Mouse (Mus musculus): Measurements from ENCODE around the gene Tmem63a. TPM values are rescaled to one million over a fixed set of nuclear protein-coding genes. Genes with fewer than 3 reads are reported as not detected.
"Not testable (repeated sequence)": the region's sequence is repeated elsewhere in the genome, so short reads cannot be mapped to it uniquely, and the experiment has no call there.

Gene Tmem63a
- polyA plus RNA-seq, 1 experiment from 2014 or later, result 5.2 TPM

DNA sequence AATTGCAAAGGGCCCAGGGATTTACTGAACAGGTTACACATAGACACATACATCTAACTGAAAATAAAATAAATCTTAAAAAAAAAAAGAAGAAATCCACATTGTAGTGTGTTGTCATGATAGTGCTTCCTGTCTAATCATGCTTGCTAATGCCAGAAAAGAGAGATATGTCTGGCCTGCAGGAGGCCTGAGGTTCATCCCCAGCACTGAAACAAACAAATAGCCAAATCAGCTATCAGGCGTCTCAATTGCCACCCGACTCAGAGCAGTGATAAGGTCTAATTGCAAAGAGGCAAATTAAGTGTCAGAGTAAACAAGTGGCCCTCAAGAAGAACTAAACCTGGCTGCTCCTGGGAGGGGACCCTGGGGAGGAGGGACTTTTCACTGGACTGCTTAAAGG, 12.5 kb upstream of the Tmem63a start:
- no peaks in the 10 kb centered on the region for H3K9me3 ChIP-seq (replicated peaks)
- no peak for ATAC-seq (ENCODE audit: low read depth)
- WGBS (ENCODE audit: insufficient replicate concordance), result 21% methylated on average over 2 of the region's 2 CpGs
- H3K4me3 ChIP-seq (replicated peaks), result no peak overlapping the region
- H3K9ac ChIP-seq, result no peak overlapping the region
- no peaks in the 10 kb centered on the region for H3K36me3 ChIP-seq
- peaks cover 21% of the 10 kb centered on the region for H3K27me3 ChIP-seq
- H3K4me2 ChIP-seq, result no peak overlapping the region
- no peak overlapping the region for H3K27ac ChIP-seq
- H3K4me1 ChIP-seq (replicated peaks), result peaks cover 16% of the 10 kb centered on the region
- DNase-seq, result no peak

GRCm38 (mm10) chr1:180931106-180931505, 11.0 kb upstream of the Tmem63a start:
- ATAC-seq (ENCODE audit: low read depth), result no peak
- Histone ChIP-seq H3K4me1 (replicated peaks) (peaks cover 31% of the 10 kb centered on the region), H3K27ac (no peak overlapping the region), H3K9ac (no peak overlapping the region), H3K9me3 (replicated peaks) (no peaks in the 10 kb centered on the region), H3K36me3 (no peaks in the 10 kb centered on the region), H3K27me3 (peaks cover 33% of the 10 kb centered on the region), H3K4me2 (no peak overlapping the region), H3K4me3 (replicated peaks) (no peak overlapping the region)
- no peak for DNase-seq
- 77% methylated on average over 3 of the region's 3 CpGs for WGBS (ENCODE audit: insufficient replicate concordance)

DNA sequence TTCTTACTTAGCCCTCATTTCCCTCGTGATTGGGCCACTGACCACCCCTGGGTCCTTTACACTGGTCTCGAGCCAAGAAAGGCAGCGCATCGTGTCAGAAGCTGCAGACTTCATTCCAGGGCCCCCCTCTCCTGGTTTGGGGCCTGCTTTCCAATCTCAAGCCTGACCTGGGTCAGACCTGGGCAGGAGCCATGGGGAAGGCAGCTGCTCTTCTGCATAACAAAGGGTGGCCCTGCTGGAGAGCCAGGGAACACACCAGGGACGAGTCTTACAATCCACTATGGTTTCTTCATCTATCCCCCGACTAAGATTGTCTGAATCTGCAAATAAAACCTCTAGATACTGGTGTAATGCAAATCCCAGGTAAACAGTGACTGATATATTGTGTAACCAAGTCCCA, 8.5 kb upstream of the Tmem63a start:
- H3K36me3 ChIP-seq, result no peaks in the 10 kb centered on the region
- no peaks in the 10 kb centered on the region for H3K9me3 ChIP-seq (replicated peaks)
- H3K4me2 ChIP-seq, result no peak overlapping the region
- 43% methylated on average over 6 of the region's 6 CpGs for WGBS (ENCODE audit: insufficient replicate concordance)
- H3K9ac ChIP-seq, result no peak overlapping the region
- peaks cover 33% of the 10 kb centered on the region for H3K27me3 ChIP-seq
- ATAC-seq (ENCODE audit: low read depth), result no peak
- DNase-seq, result no peak
- H3K27ac ChIP-seq, result no peak overlapping the region
- H3K4me1 ChIP-seq (replicated peaks), result peaks cover 52% of the 10 kb centered on the region
- H3K4me3 ChIP-seq (replicated peaks), result no peak overlapping the region

DNA sequence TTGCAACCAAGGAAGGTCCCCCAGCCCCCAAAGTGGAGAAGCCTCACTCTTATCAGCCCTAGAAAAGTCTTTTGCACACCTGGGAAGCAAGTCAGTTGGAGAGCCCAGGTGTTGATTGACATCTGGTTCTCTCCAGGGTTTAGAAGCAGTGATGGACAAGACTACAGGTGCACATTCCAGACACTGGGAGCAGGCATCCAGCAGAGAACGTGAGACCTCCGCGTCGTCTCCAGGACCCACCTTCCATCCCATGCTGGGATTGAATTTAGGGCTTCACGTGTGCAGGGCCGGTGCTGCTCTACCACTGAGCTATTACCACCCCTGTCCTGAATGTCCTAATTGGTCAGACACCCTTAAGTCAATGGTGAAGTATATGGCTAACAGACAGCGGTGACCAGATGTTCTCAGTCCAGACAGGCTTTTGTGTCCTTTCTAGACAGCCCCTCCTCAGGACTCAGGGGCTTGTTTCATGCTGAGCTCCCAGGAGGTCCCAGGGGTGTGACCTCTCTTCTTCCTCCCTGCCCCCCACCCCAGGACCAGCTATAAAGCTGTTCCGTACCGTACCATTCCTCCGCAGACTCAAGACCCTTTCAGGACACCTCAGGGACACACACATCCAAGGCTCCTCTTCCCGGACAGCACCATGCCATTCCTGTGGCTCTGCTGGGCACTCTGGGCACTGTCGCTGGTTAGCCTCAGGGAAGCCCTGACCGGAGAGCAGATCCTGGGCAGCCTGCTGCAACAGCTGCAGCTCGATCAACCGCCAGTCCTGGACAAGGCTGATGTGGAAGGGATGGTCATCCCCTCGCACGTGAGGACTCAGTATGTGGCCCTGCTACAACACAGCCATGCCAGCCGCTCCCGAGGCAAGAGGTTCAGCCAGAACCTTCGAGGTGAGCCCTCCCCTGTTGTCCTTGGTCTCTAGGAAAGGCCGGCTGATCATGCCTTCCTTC, 7.4 kb upstream of the Tmem63a start, which contains the start of gene Lefty1:
Lefty1 (plus strand) TSS at position 556 of the 953 bp plus-strand sequence.
- H3K36me3 ChIP-seq, result no peaks in the 10 kb centered on the region
- H3K4me2 ChIP-seq, result peak within 1 kb of the TSS; percentile 78
- H3K4me1 ChIP-seq (replicated peaks), result peaks cover 50% of the 10 kb centered on the region
- no peak for ATAC-seq (ENCODE audit: low read depth)
- DNase-seq, result no peak
- peak within 1 kb of the TSS; percentile 71; the same call in 1 of the 2 replicates for H3K9ac ChIP-seq
- WGBS (ENCODE audit: insufficient replicate concordance), result 40% methylated on average over 21 of the region's 21 CpGs
- peaks cover 33% of the 10 kb centered on the region for H3K27me3 ChIP-seq
- H3K9me3 ChIP-seq (replicated peaks), result no peaks in the 10 kb centered on the region
- peak within 1 kb of the TSS; percentile 59 for H3K4me3 ChIP-seq (replicated peaks)
- H3K27ac ChIP-seq, result no peak within 1 kb of the TSS

DNA sequence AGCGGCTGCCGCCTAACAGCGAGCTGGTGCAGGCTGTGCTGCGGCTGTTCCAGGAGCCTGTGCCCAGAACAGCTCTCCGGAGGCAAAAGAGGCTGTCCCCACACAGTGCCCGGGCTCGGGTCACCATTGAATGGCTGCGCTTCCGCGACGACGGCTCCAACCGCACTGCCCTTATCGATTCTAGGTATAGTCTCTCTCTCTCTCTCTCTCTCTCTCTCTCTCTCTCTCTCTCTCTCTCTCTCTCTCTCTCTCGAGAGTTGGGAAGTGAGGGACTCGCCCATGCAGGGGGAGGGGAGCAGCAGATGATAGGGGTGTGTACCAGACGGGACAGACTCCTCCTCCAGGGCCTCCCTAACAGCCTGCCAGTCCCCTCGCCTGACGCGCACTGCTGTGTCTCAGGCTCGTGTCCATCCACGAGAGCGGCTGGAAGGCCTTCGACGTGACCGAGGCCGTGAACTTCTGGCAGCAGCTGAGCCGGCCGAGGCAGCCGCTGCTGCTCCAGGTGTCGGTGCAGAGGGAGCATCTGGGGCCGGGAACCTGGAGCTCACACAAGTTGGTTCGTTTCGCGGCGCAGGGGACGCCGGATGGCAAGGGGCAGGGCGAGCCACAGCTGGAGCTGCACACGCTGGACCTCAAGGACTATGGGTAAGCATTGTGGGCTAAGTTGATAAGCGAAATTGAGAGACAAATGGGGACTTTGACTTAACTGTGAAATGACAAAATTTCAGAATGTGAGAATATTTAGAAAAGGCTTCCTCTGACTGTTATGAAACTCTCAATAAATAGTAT, 5.3 kb upstream of the Tmem63a start:
- peak; percentile 81 for DNase-seq
- H3K27ac ChIP-seq, result peak overlapping the region; percentile 51; the same call in 1 of the 2 replicates
- WGBS (ENCODE audit: insufficient replicate concordance), result 2% methylated on average over 40 of the region's 41 CpGs

GRCm38 (mm10) chr1:180937631-180938030, 4.5 kb upstream of the Tmem63a start:
- H3K9me3 ChIP-seq (replicated peaks); DNase-seq; ATAC-seq (ENCODE audit: low read depth); H3K36me3 ChIP-seq: not testable (repeated sequence)
- peaks cover 33% of the 10 kb centered on the region for H3K27me3 ChIP-seq
- peak overlapping the region; percentile 59 for H3K4me3 ChIP-seq (replicated peaks)
- 64% methylated on average over 13 of the region's 13 CpGs for WGBS (ENCODE audit: insufficient replicate concordance)
- peak overlapping the region; percentile 71 for H3K9ac ChIP-seq
- H3K4me1 ChIP-seq (replicated peaks), result peaks cover 65% of the 10 kb centered on the region
- peak overlapping the region; percentile 59 for H3K27ac ChIP-seq
- peak overlapping the region; percentile 78 for H3K4me2 ChIP-seq

More for the DNA sequence above, 5.3 kb upstream of the Tmem63a start:
- Histone ChIP-seq H3K9ac (peak overlapping the region; percentile 71), H3K4me2 (peak overlapping the region; percentile 78), H3K27me3 (peaks cover 33% of the 10 kb centered on the region), H3K4me3 (replicated peaks) (peak overlapping the region; percentile 59), H3K4me1 (replicated peaks) (peaks cover 62% of the 10 kb centered on the region)
- peak; percentile 98 for ATAC-seq (ENCODE audit: low read depth)
- H3K36me3 ChIP-seq; H3K9me3 ChIP-seq (replicated peaks): not testable (repeated sequence)

DNA sequence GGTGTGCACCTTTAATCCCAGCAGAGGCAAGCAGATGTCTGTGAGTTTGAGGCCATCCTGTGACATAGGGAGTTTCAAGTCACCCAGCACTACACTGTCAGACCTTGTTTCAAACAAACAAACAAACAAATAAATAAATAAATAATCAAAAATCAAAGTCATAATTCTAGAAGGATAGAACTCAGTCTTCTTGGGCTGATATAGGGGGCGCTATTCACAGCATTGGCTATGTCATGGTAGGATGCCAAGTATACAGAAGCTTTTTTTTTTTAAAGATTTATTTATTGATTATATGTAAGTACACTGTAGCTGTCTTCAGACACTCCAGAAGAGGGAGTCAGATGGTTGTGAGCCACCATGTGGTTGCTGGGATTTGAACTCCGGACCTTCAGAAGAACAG, 3.4 kb upstream of the Tmem63a start:
- H3K4me1 ChIP-seq (replicated peaks), result peaks cover 73% of the 10 kb centered on the region
- not testable (repeated sequence) for DNase-seq; H3K36me3 ChIP-seq; ATAC-seq (ENCODE audit: low read depth); H3K4me3 ChIP-seq (replicated peaks); H3K9ac ChIP-seq; H3K9me3 ChIP-seq (replicated peaks); H3K4me2 ChIP-seq; H3K27ac ChIP-seq
- 75% methylated on average over 2 of the region's 2 CpGs for WGBS (ENCODE audit: insufficient replicate concordance)
- peaks cover 24% of the 10 kb centered on the region for H3K27me3 ChIP-seq

DNA sequence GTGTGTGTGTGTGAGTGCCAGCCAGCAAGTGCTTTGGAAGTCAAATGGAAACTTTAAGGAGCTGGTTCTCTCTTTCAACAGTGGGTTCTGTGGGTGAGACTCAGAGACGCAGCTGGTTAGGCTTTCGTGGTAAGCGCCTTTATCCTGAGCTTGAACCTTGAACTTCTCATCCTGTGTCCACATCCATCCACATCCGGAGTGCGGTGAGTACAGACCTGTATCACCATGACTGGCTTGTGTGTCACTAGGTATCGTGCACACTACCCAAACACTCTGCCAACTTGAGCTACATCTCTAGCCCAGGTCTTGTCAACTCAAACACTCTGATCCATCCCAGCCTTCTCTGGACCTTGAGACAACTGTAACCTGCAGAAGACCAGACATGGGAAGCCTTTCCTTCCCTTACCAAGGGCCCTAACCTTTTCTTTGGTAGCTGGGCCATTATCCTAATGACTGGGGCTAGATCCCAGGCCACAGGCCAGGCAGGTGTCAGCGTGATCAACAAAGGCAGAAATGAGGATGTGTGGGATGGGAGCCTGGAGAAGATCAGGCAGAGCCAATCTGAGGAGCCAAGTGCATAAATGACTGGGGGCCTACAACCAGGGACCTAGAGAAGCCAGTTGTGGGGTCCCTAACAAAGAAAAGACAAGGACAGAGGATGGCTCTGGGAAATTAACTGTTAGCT, 1.2 kb upstream of the Tmem63a start:
- peaks cover 2% of the 10 kb centered on the region for H3K27me3 ChIP-seq
- DNase-seq, result no peak
- H3K9ac ChIP-seq, result peak overlapping the region; percentile 87
- no peaks in the 10 kb centered on the region for H3K36me3 ChIP-seq
- no peaks in the 10 kb centered on the region for H3K9me3 ChIP-seq (replicated peaks)
- no peak for ATAC-seq (ENCODE audit: low read depth)
- peaks cover 73% of the 10 kb centered on the region for H3K4me1 ChIP-seq (replicated peaks)
- peak overlapping the region; percentile 88 for H3K4me3 ChIP-seq (replicated peaks)
- H3K4me2 ChIP-seq, result peak overlapping the region; percentile 89
- WGBS (ENCODE audit: insufficient replicate concordance), result 68% methylated on average over 7 of the region's 7 CpGs
- H3K27ac ChIP-seq, result 0 out of 2 replicates have a peak overlapping the region, but pooled peaks have one; percentile 31

DNA sequence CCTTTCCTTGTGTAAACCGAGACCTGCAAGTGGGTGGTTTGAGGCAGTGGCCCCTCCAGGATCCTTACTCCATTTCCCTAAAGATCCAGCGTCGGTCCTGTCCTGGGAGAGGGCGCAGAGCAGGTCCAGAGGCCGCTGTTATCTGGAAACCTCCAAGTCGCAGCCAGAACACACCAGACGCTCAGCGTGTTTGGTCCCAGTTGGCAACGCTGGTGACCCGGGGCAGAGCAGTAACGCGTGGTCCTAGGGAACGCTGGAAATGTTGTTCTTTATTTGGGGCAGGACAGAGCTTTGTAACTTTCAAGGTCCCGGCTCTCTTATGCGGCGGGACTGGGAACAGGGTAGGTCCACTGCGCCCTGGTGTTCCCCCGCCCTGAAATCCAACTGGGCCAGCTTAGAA, 418 bp upstream of the Tmem63a start:
- Histone ChIP-seq H3K36me3 (peaks cover 3% of the 10 kb centered on the region; the same call in 1 of the 2 replicates), H3K4me1 (replicated peaks) (peaks cover 75% of the 10 kb centered on the region), H3K9ac (peak overlapping the region; percentile 87), H3K27ac (peak overlapping the region; percentile 89), H3K9me3 (replicated peaks) (no peaks in the 10 kb centered on the region), H3K4me2 (peak overlapping the region; percentile 89), H3K4me3 (replicated peaks) (peak overlapping the region; percentile 88), H3K27me3 (no peaks in the 10 kb centered on the region)
- DNase-seq (no peak), ATAC-seq (ENCODE audit: low read depth) (no peak)
- 5% methylated on average over 18 of the region's 18 CpGs for WGBS (ENCODE audit: insufficient replicate concordance)

- ATAC-seq (ENCODE audit: low read depth), result no peak
- WGBS (ENCODE audit: insufficient replicate concordance), result 50% methylated on average over 11 of the region's 11 CpGs
- no peaks in the 10 kb centered on the region for H3K27me3 ChIP-seq
- peak overlapping the region; percentile 89 for H3K27ac ChIP-seq
- H3K4me3 ChIP-seq (replicated peaks), result peak overlapping the region; percentile 88
- peaks cover 71% of the 10 kb centered on the region for H3K4me1 ChIP-seq (replicated peaks)
- peaks cover 17% of the 10 kb centered on the region for H3K36me3 ChIP-seq
- H3K4me2 ChIP-seq, result peak overlapping the region; percentile 89
- no peaks in the 10 kb centered on the region for H3K9me3 ChIP-seq (replicated peaks)
- peak overlapping the region; percentile 87 for H3K9ac ChIP-seq
- DNase-seq, result no peak
These were observed 994 bp downstream of the Tmem63a start for GRCm38 (mm10) chr1:180943032-180943644.

Measured in liver, embryonic 13.5 days (tissue).